Mouse (Mus musculus): Measurements from ENCODE around the gene Myh14. TPM values are rescaled to one million over a fixed set of nuclear protein-coding genes. Genes with fewer than 3 reads are reported as not detected.

The Myh14 gene
- total and polyA plus RNA-seq, 3 experiments = 0.09 to 1.5 (median 0.60) TPM

GRCm38 (mm10) chr7:44638663-44639062, 32.0 kb downstream of the Myh14 start:
- no peaks in the 10 kb centered on the region for H3K79me2 ChIP-seq (replicated peaks; ENCODE audit: control insufficient read depth, extremely low read depth, insufficient read depth, poor library complexity, severe bottlenecking)
- H3K9me3 ChIP-seq (replicated peaks; ENCODE audit: low read length) = peaks cover 9% of the 10 kb centered on the region
- H3K4me1 ChIP-seq (ENCODE audit: control insufficient read depth in 1 of 2, insufficient read depth in 2 of 2) = peaks cover 9 to 32% of the 10 kb centered on the region in 2 experiments
- TF ChIP-seq ZNF384 (IDR thresholded peaks at IDR 0.05; ENCODE audit: low read depth, low read length) (no peak), TCF12 (IDR thresholded peaks at IDR 0.05; ENCODE audit: low read depth, low read length) (peak; percentile 19; the same call in 1 of the 2 replicates), ETS1 (conservative IDR thresholded peaks at IDR 0.05; ENCODE audit: low read depth, low read length) (no peak)
- no peak overlapping the region for H3K9ac ChIP-seq (ENCODE audit: insufficient read depth, low read depth)
- H3K4me2 ChIP-seq (ENCODE audit: insufficient read depth, low read depth, poor library complexity, severe bottlenecking) = 0 out of 2 replicates have a peak overlapping the region, but pooled peaks have one; percentile 69
- H3K27me3 ChIP-seq (replicated peaks) = peaks cover 28% of the 10 kb centered on the region
- no peak overlapping the region for H3K4me3 ChIP-seq (replicated peaks in 1 of 3; ENCODE audit: low read depth in 2 of 3, low read length in 2 of 3, poor library complexity in 1 of 3)
- dilution Hi-C loops (cut with MboI; ENCODE audit: extremely low pct_ligation_motif_present, extremely low pct_unique_long_range_greater_than_20kb, low sequenced_read_pairs) (no loop called here), in situ Hi-C loops (cut with MboI; ENCODE audit: low pct_ligation_motif_present, low pct_unique_long_range_greater_than_20kb, low sequenced_read_pairs) (no loop called here)
- no peaks in the 10 kb centered on the region for H3K36me3 ChIP-seq (replicated peaks in 1 of 2; ENCODE audit: control insufficient read depth in 1 of 2, insufficient read depth in 1 of 2, low read length in 1 of 2)
- no peak overlapping the region for H3K27ac ChIP-seq (ENCODE audit: insufficient read depth, low read depth)
- no peak for DNase-seq (ENCODE audit: extremely low read depth)

GRCm38 (mm10) chr7:44636684-44637083, 34.0 kb downstream of the Myh14 start:
- in situ Hi-C loops (cut with MboI; ENCODE audit: low pct_ligation_motif_present, low pct_unique_long_range_greater_than_20kb, low sequenced_read_pairs) = no loop called here
- Histone ChIP-seq H3K79me2 (replicated peaks; ENCODE audit: control insufficient read depth, extremely low read depth, insufficient read depth, poor library complexity, severe bottlenecking) (no peaks in the 10 kb centered on the region), H3K36me3 (replicated peaks in 1 of 2; ENCODE audit: control insufficient read depth in 1 of 2, insufficient read depth in 1 of 2, low read length in 1 of 2) (no peaks in the 10 kb centered on the region), H3K27ac (ENCODE audit: insufficient read depth, low read depth) (no peak overlapping the region), H3K9ac (ENCODE audit: insufficient read depth, low read depth) (no peak overlapping the region), H3K4me3 (replicated peaks in 1 of 3; ENCODE audit: low read depth in 2 of 3, low read length in 2 of 3, poor library complexity in 1 of 3) (no peak overlapping the region), H3K9me3 (replicated peaks; ENCODE audit: low read length) (peaks cover 9% of the 10 kb centered on the region), H3K27me3 (replicated peaks) (peaks cover 28% of the 10 kb centered on the region), H3K4me2 (ENCODE audit: insufficient read depth, low read depth, poor library complexity, severe bottlenecking) (no peak overlapping the region), H3K4me1 (ENCODE audit: control insufficient read depth in 1 of 2, insufficient read depth in 2 of 2) (peaks cover 6 to 22% of the 10 kb centered on the region in 2 experiments; a peak in 3 of 4 replicates)
- TF ChIP-seq USF2 (conservative IDR thresholded peaks at IDR 0.05; ENCODE audit: low read depth, low read length) (no peak), POLR2A (IDR thresholded peaks at IDR 0.05; ENCODE audit: low read depth, low read length) (no peak), MAX (IDR thresholded peaks at IDR 0.05; ENCODE audit: low read length) (no peak), KAT2A (IDR thresholded peaks at IDR 0.05; ENCODE audit: insufficient replicate concordance, low read length) (no peak), MAZ (IDR thresholded peaks at IDR 0.05; ENCODE audit: low read depth, low read length) (no peak), IRF4 (IDR thresholded peaks at IDR 0.05; ENCODE audit: low read depth, low read length) (no peak), CHD1 (IDR thresholded peaks at IDR 0.05; ENCODE audit: low read depth, low read length) (no peak), SIN3A (IDR thresholded peaks at IDR 0.05; ENCODE audit: low read length) (no peak), NRF1 (IDR thresholded peaks at IDR 0.05; ENCODE audit: low read depth, low read length) (no peak), SMC3 (IDR thresholded peaks at IDR 0.05; ENCODE audit: low read depth, low read length) (no peak), MXI1 (IDR thresholded peaks at IDR 0.05; ENCODE audit: low read depth, low read length) (no peak), E2F4 (IDR thresholded peaks at IDR 0.05; ENCODE audit: insufficient replicate concordance, low read depth, low read length) (no peak), GABPA (IDR thresholded peaks at IDR 0.05; ENCODE audit: insufficient replicate concordance, low read depth, low read length) (no peak)
- dilution Hi-C loops (cut with MboI; ENCODE audit: extremely low pct_ligation_motif_present, extremely low pct_unique_long_range_greater_than_20kb, low sequenced_read_pairs) = no loop called here
- no peak for DNase-seq (ENCODE audit: extremely low read depth)

Measured in CH12.LX (cell line).